Mouse (Mus musculus): ENCODE results near the gene Serpinb9b. TPM values are rescaled to one million over a fixed set of nuclear protein-coding genes. Genes with fewer than 3 reads are reported as not detected.

Serpinb9b gene
- polyA plus RNA-seq (2012; rRNA removed) = 0.04 and 0.06 TPM in 2 replicates

DNA sequence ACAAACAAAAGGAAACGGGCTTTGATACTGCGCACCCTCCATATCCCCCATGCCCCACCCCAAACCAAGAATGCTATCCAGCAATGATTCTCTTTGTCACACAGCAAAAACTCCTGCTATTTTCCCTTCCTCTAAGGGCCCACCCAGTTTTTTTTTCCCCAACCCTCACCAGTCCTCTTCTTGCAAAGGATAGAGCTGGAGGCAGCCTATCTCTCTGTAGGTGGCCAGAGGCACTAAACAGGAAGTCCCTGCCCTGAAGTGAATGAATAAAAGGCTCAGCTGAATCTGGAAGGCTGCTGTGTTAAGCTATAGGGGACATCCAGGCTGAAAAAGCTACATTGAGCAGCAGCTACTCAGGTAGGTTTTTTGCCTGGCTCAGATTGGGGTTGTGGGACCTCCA lies at the start of gene Serpinb9b:
TSS of gene Serpinb9b (plus strand) at position 173 of the 400 bp plus-strand sequence.
- no peak for TF ChIP-seq POLR2A (IDR thresholded peaks at IDR 0.05; ENCODE audit: extremely low read depth, insufficient read depth, low read length)
- no peak for TF ChIP-seq CTCF (IDR thresholded peaks at IDR 0.05; ENCODE audit: extremely low read depth, insufficient read depth, low read length)
- Histone ChIP-seq H3K27ac (ENCODE audit: insufficient read depth, low read length) (no peak within 1 kb of the TSS), H3K4me1 (ENCODE audit: control insufficient read depth, insufficient read depth, low read length) (no peaks in the 10 kb centered on the region), H3K4me3 (ENCODE audit: insufficient read depth, low read length) (no peak within 1 kb of the TSS)

DNA sequence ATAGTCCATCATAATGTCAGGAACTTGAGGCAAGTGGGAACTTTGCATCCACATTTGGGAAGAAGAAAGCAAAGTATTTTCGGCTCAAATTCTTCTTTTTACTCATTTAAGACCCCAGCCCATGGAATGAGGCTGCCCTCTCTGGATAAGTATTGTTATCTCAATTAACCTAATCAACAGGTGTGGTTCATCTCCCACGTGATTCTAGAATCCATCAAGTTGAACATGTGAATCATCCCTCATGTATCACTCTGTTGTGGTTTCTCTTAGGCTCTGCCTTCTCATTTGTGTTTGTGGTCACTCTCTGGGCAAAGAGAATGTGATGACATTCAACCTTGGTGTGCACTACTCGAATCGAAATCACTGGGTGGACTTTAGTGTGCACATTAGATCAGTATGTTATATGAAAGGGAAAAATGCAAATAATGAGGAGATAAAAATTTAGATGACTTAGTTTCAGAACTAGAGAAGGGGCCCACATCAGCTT lies 44.6 kb upstream of the Serpinb9b start:
- H3K4me1 ChIP-seq (ENCODE audit: control insufficient read depth, insufficient read depth, low read length) = no peaks in the 10 kb centered on the region
- no peak overlapping the region for H3K4me3 ChIP-seq (ENCODE audit: insufficient read depth, low read length)
- H3K27ac ChIP-seq (ENCODE audit: insufficient read depth, low read length) = no peak overlapping the region
- no peak for TF ChIP-seq POLR2A (IDR thresholded peaks at IDR 0.05; ENCODE audit: extremely low read depth, insufficient read depth, low read length)
- TF ChIP-seq CTCF (IDR thresholded peaks at IDR 0.05; ENCODE audit: extremely low read depth, insufficient read depth, low read length) = no peak

DNA sequence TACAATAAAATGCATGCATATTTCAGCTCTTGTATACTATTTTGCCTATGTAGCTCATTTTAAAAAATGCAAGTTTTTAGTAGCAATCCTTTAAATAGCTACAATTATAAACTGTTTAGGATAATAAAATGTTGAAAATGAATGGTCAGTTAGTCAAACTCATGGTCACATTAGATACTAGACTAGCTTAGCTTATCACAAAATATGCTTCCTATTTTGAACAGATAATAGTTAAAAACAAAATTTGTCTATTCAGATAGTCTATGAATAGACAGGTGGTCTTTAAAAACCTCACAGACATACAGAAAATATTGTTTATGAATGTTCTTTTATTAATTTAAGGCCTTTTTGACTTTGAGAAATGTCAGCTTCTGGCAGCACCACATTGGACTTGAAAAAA lies 41.0 kb upstream of the Serpinb9b start:
- Histone ChIP-seq H3K4me1 (ENCODE audit: control insufficient read depth, insufficient read depth, low read length) (no peaks in the 10 kb centered on the region), H3K27ac (ENCODE audit: insufficient read depth, low read length) (no peak overlapping the region), H3K4me3 (ENCODE audit: insufficient read depth, low read length) (no peak overlapping the region)
- TF ChIP-seq CTCF (IDR thresholded peaks at IDR 0.05; ENCODE audit: extremely low read depth, insufficient read depth, low read length) (no peak), POLR2A (IDR thresholded peaks at IDR 0.05; ENCODE audit: extremely low read depth, insufficient read depth, low read length) (no peak)

DNA sequence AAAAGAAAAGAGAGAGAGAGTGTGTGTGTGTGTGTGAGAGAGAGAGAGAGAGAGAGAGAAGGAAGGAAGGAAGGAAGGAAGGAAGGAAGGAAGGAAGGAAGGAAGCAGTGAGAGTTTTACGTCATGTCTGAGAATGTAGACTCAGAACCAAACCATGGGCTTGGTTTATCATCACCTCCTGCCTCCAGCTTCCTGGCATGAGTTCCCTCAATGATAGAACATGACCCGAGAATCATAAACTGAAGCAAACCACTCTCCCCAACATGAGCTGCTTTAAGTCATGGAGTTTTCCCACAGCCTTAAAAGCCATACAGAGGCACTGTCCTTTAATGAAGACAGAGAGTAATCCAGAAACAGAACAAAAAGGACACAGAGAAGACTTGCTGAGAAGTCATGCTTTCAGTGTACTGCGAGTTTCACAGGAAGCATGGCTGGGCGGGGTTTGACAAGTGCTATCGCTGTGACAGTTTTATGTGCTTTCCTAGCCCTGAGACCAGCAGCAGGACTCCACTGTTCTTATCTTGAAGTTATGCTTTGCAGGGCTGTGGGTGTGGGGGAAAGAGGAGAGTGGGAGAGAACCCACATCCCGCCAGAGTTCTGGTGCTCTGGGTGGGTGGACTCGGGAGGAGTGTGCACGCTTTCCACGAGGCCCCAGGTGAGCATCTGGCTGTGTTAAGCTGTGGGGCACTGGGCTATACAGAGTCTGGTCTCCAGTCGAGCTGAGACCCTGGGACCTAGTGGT lies 33.9 kb upstream of the Serpinb9b start:
- Histone ChIP-seq H3K4me3 (ENCODE audit: insufficient read depth, low read length) (no peak overlapping the region), H3K4me1 (ENCODE audit: control insufficient read depth, insufficient read depth, low read length) (no peaks in the 10 kb centered on the region), H3K27ac (ENCODE audit: insufficient read depth, low read length) (no peak overlapping the region)
- no peak for TF ChIP-seq CTCF (IDR thresholded peaks at IDR 0.05; ENCODE audit: extremely low read depth, insufficient read depth, low read length)
- no peak for TF ChIP-seq POLR2A (IDR thresholded peaks at IDR 0.05; ENCODE audit: extremely low read depth, insufficient read depth, low read length)

DNA sequence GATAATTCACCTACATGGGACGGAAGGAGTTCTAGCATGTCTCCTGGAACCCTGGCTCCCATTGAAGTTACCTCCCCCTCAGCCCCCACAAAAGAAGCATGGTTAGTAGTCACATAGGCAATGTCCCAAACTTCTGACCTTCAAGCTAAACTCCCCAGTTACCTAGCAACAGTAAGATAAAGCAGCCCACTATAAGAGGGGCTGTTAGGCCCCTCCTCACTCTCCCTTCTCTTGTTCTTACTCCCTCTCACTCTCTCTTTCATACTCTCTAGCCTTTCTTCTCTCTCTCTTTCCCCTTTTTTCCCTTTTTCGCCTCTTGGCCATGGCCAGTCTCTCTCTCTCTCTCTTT lies 33.3 kb upstream of the Serpinb9b start:
- Histone ChIP-seq H3K4me1 (ENCODE audit: control insufficient read depth, insufficient read depth, low read length) (no peaks in the 10 kb centered on the region), H3K27ac (ENCODE audit: insufficient read depth, low read length) (no peak overlapping the region)
- TF ChIP-seq CTCF (IDR thresholded peaks at IDR 0.05; ENCODE audit: extremely low read depth, insufficient read depth, low read length) = no peak
- TF ChIP-seq POLR2A (IDR thresholded peaks at IDR 0.05; ENCODE audit: extremely low read depth, insufficient read depth, low read length) = no peak

DNA sequence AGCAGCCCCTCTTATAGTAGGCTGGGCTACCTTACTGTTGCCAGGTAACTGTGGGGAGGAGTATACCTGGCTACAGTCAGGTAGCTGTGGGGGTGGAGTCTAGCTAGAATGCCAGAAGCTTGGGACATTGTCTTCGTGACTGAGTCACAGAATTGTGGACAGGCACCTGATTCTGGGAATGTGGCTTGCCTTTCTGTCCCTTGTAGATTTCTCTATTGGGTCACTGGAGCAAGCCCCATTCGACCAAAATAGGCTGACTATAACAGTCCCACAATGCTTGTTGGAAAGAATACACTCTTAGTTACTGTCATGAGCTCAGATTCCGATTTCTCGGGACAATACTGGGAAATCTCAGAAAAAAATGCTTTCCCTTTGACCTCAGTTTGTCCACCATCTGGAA lies 32.2 kb upstream of the Serpinb9b start:
- Histone ChIP-seq H3K27ac (ENCODE audit: insufficient read depth, low read length) (no peak overlapping the region), H3K4me1 (ENCODE audit: control insufficient read depth, insufficient read depth, low read length) (no peaks in the 10 kb centered on the region), H3K4me3 (ENCODE audit: insufficient read depth, low read length) (no peak overlapping the region)
- TF ChIP-seq POLR2A (IDR thresholded peaks at IDR 0.05; ENCODE audit: extremely low read depth, insufficient read depth, low read length) = no peak
- no peak for TF ChIP-seq CTCF (IDR thresholded peaks at IDR 0.05; ENCODE audit: extremely low read depth, insufficient read depth, low read length)

More for the DNA sequence above, 33.3 kb upstream of the Serpinb9b start:
- no peak overlapping the region for H3K4me3 ChIP-seq (ENCODE audit: insufficient read depth, low read length)

DNA sequence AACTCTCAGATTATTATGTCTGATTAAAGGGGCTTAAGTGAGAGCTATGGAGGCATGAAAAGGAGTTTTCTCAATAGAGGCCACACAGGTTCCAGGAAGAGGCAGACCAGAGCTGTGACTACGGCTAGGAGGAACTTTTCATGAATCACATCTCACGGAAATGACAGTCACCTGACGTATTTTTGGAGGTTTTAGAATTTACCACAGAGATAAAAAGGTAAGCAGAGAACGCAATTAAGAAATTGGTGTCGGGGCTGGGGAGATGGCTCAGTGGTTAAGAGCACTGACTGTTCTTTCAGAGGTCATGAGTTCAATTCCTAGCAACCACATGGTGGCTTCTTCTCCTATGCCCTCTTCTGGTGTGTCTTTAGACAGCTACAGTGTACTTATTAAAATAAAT lies 25.9 kb upstream of the Serpinb9b start:
- Histone ChIP-seq H3K27ac (ENCODE audit: insufficient read depth, low read length) (no peak overlapping the region), H3K4me3 (ENCODE audit: insufficient read depth, low read length) (no peak overlapping the region), H3K4me1 (ENCODE audit: control insufficient read depth, insufficient read depth, low read length) (no peaks in the 10 kb centered on the region; the same call in 1 of the 2 replicates)
- no peak for TF ChIP-seq CTCF (IDR thresholded peaks at IDR 0.05; ENCODE audit: extremely low read depth, insufficient read depth, low read length)
- TF ChIP-seq POLR2A (IDR thresholded peaks at IDR 0.05; ENCODE audit: extremely low read depth, insufficient read depth, low read length) = no peak

DNA sequence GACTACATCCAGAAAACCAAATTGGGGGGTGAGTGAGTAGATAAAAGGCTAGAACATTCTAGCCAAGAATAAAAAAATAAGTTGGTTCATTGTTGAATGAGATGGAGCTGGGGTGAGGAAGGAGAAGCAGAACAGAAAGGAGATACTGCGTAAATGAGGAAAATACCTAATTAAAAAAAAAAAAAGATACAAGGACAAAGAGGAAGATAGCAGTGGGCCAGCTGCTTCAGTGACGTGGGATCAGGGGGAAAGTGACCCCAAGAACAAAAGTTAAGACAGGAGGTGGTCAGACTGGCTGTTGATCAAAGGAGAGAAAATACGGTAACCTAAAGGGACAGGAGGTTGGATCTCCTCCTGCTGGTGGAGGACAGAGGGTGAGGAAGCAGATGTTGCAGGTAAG lies 24.3 kb upstream of the Serpinb9b start, which contains the start of gene Serpinb9:
TSS of gene Serpinb9 (plus strand) at position 301 of the 400 bp plus-strand sequence.
- Histone ChIP-seq H3K4me3 (ENCODE audit: insufficient read depth, low read length) (peak within 1 kb of the TSS; percentile 40), H3K27ac (ENCODE audit: insufficient read depth, low read length) (peak within 1 kb of the TSS; percentile 82), H3K4me1 (ENCODE audit: control insufficient read depth, insufficient read depth, low read length) (no peaks in the 10 kb centered on the region; the same call in 1 of the 2 replicates)
- no peak for TF ChIP-seq POLR2A (IDR thresholded peaks at IDR 0.05; ENCODE audit: extremely low read depth, insufficient read depth, low read length)
- TF ChIP-seq CTCF (IDR thresholded peaks at IDR 0.05; ENCODE audit: extremely low read depth, insufficient read depth, low read length) = no peak

DNA sequence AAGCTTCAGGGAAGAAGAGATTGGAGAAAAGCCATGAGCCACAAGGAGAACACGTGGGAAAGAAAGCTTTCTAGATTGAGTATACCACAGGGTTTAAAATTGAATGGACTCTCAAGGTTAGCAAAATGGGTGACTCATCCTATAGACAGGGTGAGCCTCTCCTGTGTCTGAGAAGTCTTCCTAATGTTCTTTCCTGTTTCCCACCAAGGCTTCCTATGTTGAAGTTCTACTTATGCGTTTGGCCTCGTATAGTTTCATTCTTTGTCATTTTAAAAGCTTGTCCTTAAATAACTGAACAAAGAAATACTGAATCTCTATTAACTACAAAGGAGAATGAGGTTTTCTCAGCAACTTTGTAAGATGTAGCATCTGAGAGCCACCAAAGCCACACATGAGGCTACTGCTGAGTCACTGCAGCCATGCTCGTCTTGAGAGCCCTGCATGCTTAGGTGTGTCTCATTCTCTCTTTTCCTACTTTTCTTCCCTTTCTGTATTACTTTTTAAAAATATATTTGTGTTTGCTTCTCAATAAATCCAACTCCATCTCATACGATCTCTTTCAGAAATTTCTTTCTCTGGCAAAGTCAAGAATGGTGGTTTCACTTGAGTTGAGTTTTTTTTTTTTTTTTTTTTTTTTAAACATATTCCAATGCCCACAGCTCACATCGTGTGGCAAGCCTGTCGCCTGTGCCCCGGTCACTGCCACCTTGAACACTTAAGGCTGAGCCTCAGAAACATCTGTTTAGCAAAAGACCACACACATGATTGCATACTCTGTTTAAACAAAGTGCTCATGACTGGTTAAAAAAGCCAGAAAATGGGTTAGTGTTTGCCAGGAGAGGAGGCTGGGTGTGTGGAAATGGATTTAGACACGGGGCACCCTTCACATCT lies 23.4 kb upstream of the Serpinb9b start:
- Histone ChIP-seq H3K4me3 (ENCODE audit: insufficient read depth, low read length) (peak overlapping the region; percentile 40), H3K4me1 (ENCODE audit: control insufficient read depth, insufficient read depth, low read length) (no peaks in the 10 kb centered on the region; the same call in 1 of the 2 replicates), H3K27ac (ENCODE audit: insufficient read depth, low read length) (peak overlapping the region; percentile 82)
- TF ChIP-seq POLR2A (IDR thresholded peaks at IDR 0.05; ENCODE audit: extremely low read depth, insufficient read depth, low read length) (no peak), CTCF (IDR thresholded peaks at IDR 0.05; ENCODE audit: extremely low read depth, insufficient read depth, low read length) (no peak)

Data from cortical plate, adult 2 months (tissue).